Mouse (Mus musculus): ENCODE measurements around the gene Ldb3.

- TF ChIP-seq EP300 (IDR thresholded peaks at IDR 0.05; ENCODE audit: low read depth) (no peak), CTCF (IDR thresholded peaks at IDR 0.05; ENCODE audit: low read depth) (no peak)
These were observed 47.2 kb upstream of the Ldb3 start for GRCm38 (mm10) chr14:34635721-34636120.
